Mouse (Mus musculus) left cerebral cortex, postnatal 36 days (tissue): Measurements from ENCODE around the gene Ppp1r13b. TPM values are rescaled to one million over a fixed set of nuclear protein-coding genes. Genes with fewer than 3 reads are reported as not detected.

Experiments
- DNase-seq, 2 experiments: peaks; one replicate each; pipeline ENCODE4 v3.0.0; 2021 to 2022; ENCODE audit warnings: low spot score in 2 of 2, mixed read lengths in 1 of 2
- intact Hi-C: fragments of 180-260 bp; cut with DNase I; formaldehyde crosslinking; loops from one replicate; pipeline ENCODE4 v1.15.1; 2025
- total RNA-seq, 2 experiments: library from RNA; stranded (reverse); gene quantifications; 2 replicates each; pipeline ENCODE4 v1.2.3; 2021

Ppp1r13b gene
- total RNA-seq, 2 experiments from 2014 or later: 60.8 to 65.6 TPM

- intact Hi-C loops: no loop called here
Observed at GRCm38 (mm10) chr12:111923117-111923516, 15.2 kb upstream of the Ppp1r13b start.

GRCm38 (mm10) chr12:111920046-111920445 lies 12.1 kb upstream of the Ppp1r13b start:
- intact Hi-C loops: no loop called here
- DNase-seq: peak; percentile 48 to 71

More at GRCm38 (mm10) chr12:111923117-111923516, 15.2 kb upstream of the Ppp1r13b start:
- DNase-seq: no peak

DNA sequence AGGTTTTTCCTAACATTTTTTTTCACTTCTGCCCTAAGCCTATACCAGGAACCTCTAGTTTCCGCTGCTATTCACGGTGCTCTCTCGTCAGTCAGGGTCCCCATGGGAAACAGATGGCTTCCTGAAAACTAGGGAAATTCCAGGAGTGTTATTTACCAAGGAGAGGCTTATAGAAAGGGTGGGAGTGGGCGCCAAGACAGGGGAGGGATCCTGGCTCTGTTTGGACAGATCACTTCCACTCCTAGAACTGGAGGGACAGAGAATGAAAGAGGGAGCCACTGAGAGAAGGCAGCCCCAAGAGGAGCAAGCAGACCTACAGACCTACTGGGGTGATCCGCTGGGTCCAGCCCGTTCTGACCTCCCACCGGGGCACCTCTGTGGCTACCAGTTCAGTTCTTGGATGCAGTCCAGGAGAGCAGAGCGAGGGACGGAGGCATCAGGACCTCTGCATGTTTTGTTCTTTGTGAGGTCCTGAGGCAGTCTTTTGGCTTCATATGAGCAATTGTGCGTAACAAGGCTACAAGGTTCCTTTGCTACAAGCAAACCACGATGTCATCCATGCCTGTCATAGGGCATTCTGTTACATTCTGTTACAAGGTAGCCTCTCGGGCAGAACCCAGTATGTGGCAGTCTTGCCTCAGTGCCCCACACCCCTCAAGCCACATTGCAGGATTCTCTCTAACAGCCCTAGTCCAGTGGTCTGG lies 8.8 kb upstream of the Ppp1r13b start:
- no peak for DNase-seq
- intact Hi-C loops: no loop called here

DNA sequence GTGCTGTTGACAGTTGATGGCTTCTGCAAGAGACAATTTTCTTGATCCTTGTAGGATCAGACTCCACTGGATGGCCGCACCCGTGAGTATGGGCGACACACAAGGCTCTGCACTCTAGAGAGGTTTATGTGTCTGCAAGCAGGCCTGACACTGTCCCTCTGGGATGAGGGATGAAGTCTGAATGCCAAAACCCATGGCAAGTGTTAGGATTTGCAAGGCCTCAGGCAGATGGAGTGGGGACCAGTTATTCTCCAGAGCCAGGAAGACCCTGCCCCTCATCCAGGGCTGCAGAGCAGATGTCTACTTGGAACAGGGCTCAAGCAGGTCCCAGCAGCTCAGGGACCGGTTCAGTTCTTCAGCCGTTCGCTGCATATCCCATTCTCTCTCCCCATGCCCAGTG lies 7.9 kb upstream of the Ppp1r13b start:
- intact Hi-C loops: no loop called here
- no peak for DNase-seq

GRCm38 (mm10) chr12:111914031-111914430 lies 6.1 kb upstream of the Ppp1r13b start:
- DNase-seq: no peak
- intact Hi-C loops: no loop called here

- intact Hi-C loops: no loop called here
- DNase-seq: no peak
Observed at GRCm38 (mm10) chr12:111912802-111913201, 4.9 kb upstream of the Ppp1r13b start.

DNA sequence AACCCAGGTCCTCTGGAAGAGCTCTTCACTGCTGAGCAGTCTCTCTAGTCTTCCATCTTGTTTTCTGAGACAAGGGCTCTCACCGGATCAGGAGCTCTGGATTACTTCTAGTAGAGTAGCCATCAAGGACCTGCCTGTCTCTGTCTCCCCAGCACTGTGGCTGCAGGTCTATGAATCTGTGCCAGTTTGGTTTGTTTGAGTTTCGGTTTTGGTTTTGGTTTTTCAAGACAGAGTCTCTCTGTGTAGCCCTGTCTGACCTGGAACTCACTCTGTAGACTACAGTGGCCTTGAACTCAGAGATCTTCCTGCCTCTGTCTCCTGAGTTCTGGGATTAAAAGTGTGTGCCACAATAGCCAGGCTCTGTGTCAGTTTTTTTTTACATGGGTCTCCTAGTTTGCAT lies 3.9 kb upstream of the Ppp1r13b start:
- DNase-seq: no peak

DNA sequence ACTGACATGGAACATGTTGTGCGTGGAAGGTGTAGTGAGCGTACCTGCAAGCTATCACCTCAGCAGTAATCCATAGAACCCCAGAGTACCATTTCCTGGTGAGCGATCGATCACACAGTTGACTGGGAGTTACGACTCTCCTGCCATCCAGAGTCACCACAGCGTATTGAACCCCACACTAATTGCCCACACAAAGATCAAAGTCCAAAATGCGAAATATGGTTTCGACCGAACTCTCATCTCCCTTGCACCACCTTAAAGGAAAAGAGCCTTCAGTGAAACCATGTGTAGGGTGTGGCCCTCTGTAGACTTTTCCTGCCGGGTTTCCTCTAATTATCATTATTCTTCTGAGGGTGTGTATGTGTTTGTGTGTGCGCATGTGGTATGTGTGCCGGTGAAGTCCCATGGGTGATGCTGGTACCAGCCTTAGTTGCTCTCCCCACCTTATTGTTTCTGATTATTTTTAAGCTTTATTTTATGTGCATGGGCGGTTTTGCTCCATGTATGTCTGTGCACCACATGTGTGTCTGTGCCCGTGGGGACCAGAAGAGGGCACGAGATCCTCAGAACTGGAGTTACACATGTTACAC lies 3.4 kb upstream of the Ppp1r13b start:
- intact Hi-C loops: no loop called here

More for the DNA sequence above, 3.9 kb upstream of the Ppp1r13b start:
- intact Hi-C loops: no loop called here

DNA sequence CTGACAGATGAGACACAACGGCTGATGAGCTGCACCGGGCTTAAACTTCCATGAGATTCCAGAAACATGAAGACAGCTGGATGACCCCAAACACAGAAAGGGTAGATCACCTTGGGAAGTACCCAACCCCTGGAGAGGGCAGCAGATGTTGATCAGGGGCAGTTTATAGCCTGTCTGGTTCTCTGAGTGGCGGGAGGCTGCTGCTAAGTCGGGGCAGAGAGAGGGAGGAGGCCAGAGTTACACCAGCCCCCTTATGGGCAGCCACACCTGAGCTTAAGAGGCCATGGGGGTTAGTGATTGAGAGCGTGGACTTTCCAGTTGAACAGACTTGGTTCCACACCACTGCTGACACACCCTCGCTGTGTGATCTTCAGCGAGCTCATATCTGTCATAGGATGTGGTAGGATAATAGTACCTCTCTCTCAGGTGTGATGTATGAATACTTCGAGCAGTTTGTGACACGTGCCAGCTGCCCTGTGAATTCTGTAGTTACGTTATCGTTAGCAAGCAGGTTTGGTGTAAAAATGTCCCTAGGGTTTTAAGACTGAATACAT lies 1.2 kb upstream of the Ppp1r13b start:
- intact Hi-C loops: no loop called here

More for the DNA sequence above, 3.4 kb upstream of the Ppp1r13b start:
- DNase-seq: no peak

GRCm38 (mm10) chr12:111907421-111907891 lies 454 bp downstream of the Ppp1r13b start:
- intact Hi-C loops: no loop called here

More for the DNA sequence above, 1.2 kb upstream of the Ppp1r13b start:
- DNase-seq: no peak

DNA sequence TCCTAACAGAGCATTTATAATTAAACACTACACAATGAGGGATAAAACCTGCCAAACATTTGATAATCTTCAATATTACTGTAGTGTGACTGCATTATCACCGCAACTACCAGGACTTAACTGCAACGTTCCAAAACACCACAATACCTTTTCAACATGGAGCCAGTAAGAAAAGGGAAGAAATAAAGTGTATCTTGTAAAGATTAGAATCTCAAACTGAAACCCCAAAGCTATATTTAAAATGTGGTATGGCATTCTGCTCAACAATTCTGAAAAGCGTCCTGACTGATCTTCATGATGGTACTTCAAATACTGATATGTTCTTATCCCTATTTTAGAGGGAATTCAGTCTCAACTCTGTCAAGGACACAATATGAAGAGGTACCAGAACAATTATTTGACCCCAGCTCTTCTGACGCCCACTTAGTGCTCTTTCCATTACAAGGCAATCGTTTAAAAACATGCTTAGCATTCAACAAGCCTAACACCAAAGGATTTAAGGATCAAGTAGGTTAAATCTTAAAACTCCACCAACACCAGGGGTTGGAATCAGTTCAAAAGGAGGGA lies 1.5 kb downstream of the Ppp1r13b start:
- DNase-seq: no peak
- intact Hi-C loops: no loop called here

More at GRCm38 (mm10) chr12:111907421-111907891, 454 bp downstream of the Ppp1r13b start:
- DNase-seq: peak in 1 of 2 experiments; percentile 69

- DNase-seq: no peak
- intact Hi-C loops: no loop called here
Observed at GRCm38 (mm10) chr12:111902488-111902887, 5.4 kb downstream of the Ppp1r13b start.

- DNase-seq: no peak
- intact Hi-C loops: no loop called here
Observed at GRCm38 (mm10) chr12:111901105-111901875, 6.6 kb downstream of the Ppp1r13b start.

- intact Hi-C loops: loop anchor here (5.0 kb wide), 1 partner anchor 48 kb away; no protein-coding TSS in a partner anchor
- DNase-seq: no peak
Observed at GRCm38 (mm10) chr12:111899646-111900045, 8.3 kb downstream of the Ppp1r13b start.

- DNase-seq: no peak
- intact Hi-C loops: loop anchor here (5.0 kb wide), 1 partner anchor 49 kb away; no protein-coding TSS in a partner anchor
Observed at GRCm38 (mm10) chr12:111898686-111899085, 9.2 kb downstream of the Ppp1r13b start.

GRCm38 (mm10) chr12:111896908-111897661 lies 10.8 kb downstream of the Ppp1r13b start:
- DNase-seq: no peak
- intact Hi-C loops: loop anchor here (5.0 kb wide), 1 partner anchor 50 kb away; no protein-coding TSS in a partner anchor

DNA sequence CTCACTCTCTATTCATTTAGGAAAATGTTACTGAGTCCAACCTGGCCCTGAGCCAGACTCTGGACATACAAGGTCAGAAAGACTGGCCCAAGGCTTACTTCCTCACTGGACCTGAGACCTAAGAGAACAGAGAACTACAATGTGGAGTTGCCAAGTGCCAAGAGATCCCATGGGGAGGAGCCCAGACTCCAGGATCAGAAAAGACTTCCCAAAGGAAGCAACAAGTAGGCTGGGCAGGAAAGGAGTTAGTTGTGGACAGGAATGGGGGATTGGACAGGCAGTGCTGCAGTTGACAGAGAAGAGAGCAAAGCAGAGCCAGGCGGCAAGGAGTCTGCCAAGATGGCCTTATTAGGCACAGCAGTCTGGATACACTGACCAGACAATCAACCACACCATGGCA lies 13.8 kb downstream of the Ppp1r13b start:
- intact Hi-C loops: no loop called here
- DNase-seq: no peak

DNA sequence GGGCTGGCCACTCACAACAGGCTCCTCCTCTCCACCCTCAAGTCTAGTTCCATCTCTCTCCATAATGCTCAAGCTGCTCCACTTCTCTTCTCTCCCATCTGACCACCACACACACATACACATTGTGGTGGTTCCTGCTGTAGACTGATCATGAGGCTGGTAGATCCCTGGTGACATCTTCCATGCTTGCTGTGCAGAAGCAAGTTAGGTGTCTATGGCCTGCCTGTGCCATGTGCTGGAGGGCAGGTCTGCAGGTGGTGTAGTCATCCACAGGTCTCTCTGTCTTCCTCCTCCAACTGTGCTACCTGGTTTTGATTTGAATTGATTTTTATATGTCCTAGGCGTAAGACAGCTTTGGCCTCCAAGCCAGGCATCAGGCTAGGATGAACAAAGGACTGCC lies 14.9 kb downstream of the Ppp1r13b start:
- DNase-seq: no peak
- intact Hi-C loops: no loop called here

- intact Hi-C loops: no loop called here
- no peak for DNase-seq
Observed at GRCm38 (mm10) chr12:111891800-111892199, 16.1 kb downstream of the Ppp1r13b start.
